Mouse (Mus musculus) lung, postnatal 0 days (tissue): Measurements from ENCODE around the gene Dnajc6.

ENCODE experiments used
- CTCF ChIP-seq: IDR thresholded peaks from 2 replicates; pipeline ENCODE4 v1.5.1; 2016; ENCODE audit warnings: antibody characterized with exemption, mild to moderate bottlenecking
- EP300 ChIP-seq: IDR thresholded peaks from 2 replicates; pipeline ENCODE4 v1.6.1; 2016; ENCODE audit warnings: antibody characterized with exemption, mild to moderate bottlenecking, control low read depth

- TF ChIP-seq CTCF: peak; percentile 71
- no peak for TF ChIP-seq EP300
These were observed 167.8 kb downstream of the Dnajc6 start for GRCm38 (mm10) chr4:101664160-101664750.
